Mouse (Mus musculus) urinary bladder, postnatal 36 days (tissue): Measurements from ENCODE around the gene Emc7.

ENCODE experiments used
- DNase-seq, 2 experiments: peaks; one replicate each; pipeline ENCODE4 v3.0.0; 2022; ENCODE audit warnings: low spot score in 2 of 2, mixed read lengths in 1 of 2

Gene Emc7

DNA sequence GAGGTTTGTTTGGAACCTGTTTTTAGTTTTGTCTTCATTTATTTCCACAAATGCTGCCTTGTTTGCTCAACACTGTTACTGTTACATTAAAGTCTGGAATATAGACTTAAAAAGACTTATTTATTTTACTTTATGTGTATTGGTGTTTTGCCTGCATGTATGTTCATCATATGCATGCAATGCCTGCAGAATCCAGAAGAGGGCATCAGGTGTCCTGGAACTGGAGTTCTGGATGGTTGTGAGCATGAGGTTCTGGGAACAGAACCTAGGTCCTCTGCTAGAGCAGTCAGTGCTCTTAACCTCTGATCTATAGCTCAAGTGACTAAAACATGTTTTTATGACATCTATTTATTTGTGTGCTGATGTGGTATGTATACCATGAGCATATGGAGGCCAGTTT lies 63.7 kb downstream of the Emc7 start:
- no peak for DNase-seq

DNA sequence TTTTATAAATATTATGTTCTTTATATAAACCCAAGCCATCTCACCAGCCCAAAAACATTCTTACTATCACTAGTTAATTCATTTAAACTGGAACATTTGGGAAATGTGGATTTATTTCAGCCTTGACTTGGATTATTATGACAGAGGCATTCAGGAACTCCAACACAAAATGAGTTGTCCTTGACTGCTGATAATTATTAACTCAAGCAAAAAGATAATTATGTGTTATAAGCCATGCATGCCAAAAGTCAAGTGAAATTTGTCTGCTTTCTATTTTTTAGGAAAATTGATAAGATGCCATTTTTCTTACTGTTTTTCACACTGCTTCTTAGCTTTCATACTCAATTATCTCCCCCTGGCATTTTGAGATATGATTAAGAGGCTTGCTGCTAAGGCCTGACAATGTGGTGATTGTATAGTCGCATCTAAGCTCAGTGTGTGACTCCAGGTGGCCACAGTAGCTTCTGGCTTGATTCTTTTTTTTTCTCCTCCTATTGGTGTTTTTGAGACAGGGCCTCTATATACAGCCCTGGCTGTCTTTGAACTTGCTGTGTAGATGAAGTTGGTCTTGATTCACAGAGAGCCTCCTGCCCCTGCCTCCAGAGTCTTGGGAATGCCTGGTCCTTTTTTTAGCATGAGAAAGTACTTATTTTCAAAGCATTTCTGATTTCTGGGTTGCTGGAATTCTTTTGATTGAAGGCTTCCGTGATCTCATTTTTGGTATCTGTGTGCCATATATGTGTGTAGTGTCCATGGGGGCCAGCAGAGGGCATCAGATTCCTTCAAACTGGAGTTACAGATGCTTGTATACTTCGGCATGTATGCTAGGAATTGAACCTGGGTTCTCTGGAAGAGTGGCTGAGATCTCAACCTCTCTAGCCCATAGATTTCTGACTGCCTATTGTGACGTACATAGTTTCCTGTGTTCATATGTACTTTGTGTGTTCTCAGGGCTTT lies 66.0 kb downstream of the Emc7 start:
- no peak for DNase-seq
